ENCODE assay signal across 9 mouse cellular contexts in genomic region chr14:25512803-25513202, GRCm38 (mm10). TPM values are rescaled to one million over a fixed set of nuclear protein-coding genes. Genes with fewer than 3 reads are reported as not detected.
DNase-seq lines count a peak whose midpoint lies in the region; ATAC-seq lines count a peak whose summit lies in the region.
"Had no signal": no experiment of that assay in that cellular context is flagged by ENCODE, and none has a peak within 500 bp of the region (broad histone marks: within the 10 kb centered on the region; RNA-seq: fewer than 3 reads in every experiment).

No protein-coding gene starts in this region.

- DNase-seq in heart, postnatal 25 days (ENCODE audit: low spot score): no peak
- peak; percentile 45 for DNase-seq in embryonic facial prominence, embryonic 11.5 days (ENCODE audit: low spot score)
- DNase-seq in hindbrain, embryonic 11.5 days (ENCODE audit: low spot score): no peak
- DNase-seq in frontal cortex, adult 2 months (ENCODE audit: extremely low spot score in 1 of 2, low spot score in 1 of 2): no peak
- no peak for DNase-seq in lung, postnatal 25 days (ENCODE audit: low spot score)
- DNase-seq in spleen, postnatal 10 days (ENCODE audit: low spot score in 2 of 2): no peak
- DNase-seq: thymus, postnatal 36 days had no signal

- peaks cover 100% of the 10 kb centered on the region for H3K4me1 ChIP-seq in heart, embryonic 13.5 days
- peaks cover 26% of the 10 kb centered on the region for H3K4me1 ChIP-seq in embryonic facial prominence, embryonic 11.5 days (ENCODE audit: control insufficient read depth, insufficient read depth, low read length)
- H3K4me1 ChIP-seq in hindbrain, embryonic 11.5 days (replicated peaks; ENCODE audit: control insufficient read depth, insufficient read depth, low read length): peaks cover 31% of the 10 kb centered on the region
- peaks cover 66% of the 10 kb centered on the region for H3K4me1 ChIP-seq in midbrain, embryonic 15.5 days

- intact Hi-C loops in heart, postnatal 25 days (cut with DNase I): no loop called here

- no peaks in the 10 kb centered on the region for H3K9me3 ChIP-seq in heart, embryonic 13.5 days
- no peaks in the 10 kb centered on the region for H3K9me3 ChIP-seq in embryonic facial prominence, embryonic 11.5 days (replicated peaks; ENCODE audit: control insufficient read depth, low read length)
- no peaks in the 10 kb centered on the region for H3K9me3 ChIP-seq in hindbrain, embryonic 11.5 days (ENCODE audit: control insufficient read depth, low read length)
- no peaks in the 10 kb centered on the region for H3K9me3 ChIP-seq in midbrain, embryonic 15.5 days

- 12% methylated on average over 6 of the region's 6 CpGs for WGBS in heart, embryonic 13.5 days
- WGBS in embryonic facial prominence, embryonic 11.5 days: 17% methylated on average over 6 of the region's 6 CpGs
- 30% methylated on average over 6 of the region's 6 CpGs for WGBS in hindbrain, embryonic 11.5 days
- 24% methylated on average over 6 of the region's 6 CpGs for WGBS in midbrain, embryonic 15.5 days

- H3K27ac ChIP-seq in heart, embryonic 13.5 days (replicated peaks): peak overlapping the region; percentile 92
- H3K27ac ChIP-seq in embryonic facial prominence, embryonic 11.5 days (replicated peaks; ENCODE audit: low read depth, low read length): no peak overlapping the region
- peak overlapping the region; percentile 77 for H3K27ac ChIP-seq in hindbrain, embryonic 11.5 days (ENCODE audit: low read depth, low read length)
- peak overlapping the region; percentile 61 for H3K27ac ChIP-seq in midbrain, embryonic 15.5 days

- peaks cover 14% of the 10 kb centered on the region for H3K36me3 ChIP-seq in heart, embryonic 13.5 days
- H3K36me3 ChIP-seq in embryonic facial prominence, embryonic 11.5 days (replicated peaks; ENCODE audit: control insufficient read depth, insufficient read depth, low read depth, low read length): no peaks in the 10 kb centered on the region
- H3K36me3 ChIP-seq in hindbrain, embryonic 11.5 days (ENCODE audit: control insufficient read depth, insufficient read depth, low read length): no peaks in the 10 kb centered on the region
- H3K36me3 ChIP-seq in midbrain, embryonic 15.5 days (replicated peaks): no peaks in the 10 kb centered on the region

- no peak for ATAC-seq in heart, embryonic 13.5 days (ENCODE audit: extremely low read depth, insufficient number of reproducible peaks, low FRiP score, low TSS enrichment)
- ATAC-seq in embryonic facial prominence, embryonic 11.5 days (replicated peaks; ENCODE audit: insufficient number of reproducible peaks, low FRiP score, low TSS enrichment, low read depth): peak; percentile 30
- peak; percentile 28; the same call in 1 of the 2 replicates for ATAC-seq in hindbrain, embryonic 11.5 days (ENCODE audit: low FRiP score)
- ATAC-seq in midbrain, embryonic 15.5 days (replicated peaks): 0 out of 2 replicates have a peak, but pooled peaks have one; percentile 13

- H3K4me2 ChIP-seq in heart, embryonic 13.5 days: no peak overlapping the region
- H3K4me2 ChIP-seq in embryonic facial prominence, embryonic 11.5 days (ENCODE audit: low read depth, low read length): no peak overlapping the region
- no peak overlapping the region for H3K4me2 ChIP-seq in hindbrain, embryonic 11.5 days (replicated peaks; ENCODE audit: low read depth, low read length)
- H3K4me2 ChIP-seq in midbrain, embryonic 15.5 days: no peak overlapping the region

- no peaks in the 10 kb centered on the region for H3K27me3 ChIP-seq in heart, embryonic 13.5 days (replicated peaks)
- no peaks in the 10 kb centered on the region for H3K27me3 ChIP-seq in embryonic facial prominence, embryonic 11.5 days (ENCODE audit: control insufficient read depth, insufficient read depth, low read length)
- no peaks in the 10 kb centered on the region for H3K27me3 ChIP-seq in hindbrain, embryonic 11.5 days (ENCODE audit: control insufficient read depth, insufficient read depth, low read length)
- no peaks in the 10 kb centered on the region for H3K27me3 ChIP-seq in midbrain, embryonic 15.5 days (replicated peaks)

- peak overlapping the region; percentile 38; the same call in 1 of the 2 replicates for H3K9ac ChIP-seq in heart, embryonic 13.5 days
- H3K9ac ChIP-seq in embryonic facial prominence, embryonic 11.5 days (replicated peaks; ENCODE audit: low read length): no peak overlapping the region; the same call in 1 of the 2 replicates
- no peak overlapping the region for H3K9ac ChIP-seq in hindbrain, embryonic 11.5 days (ENCODE audit: low read depth, low read length)
- H3K9ac ChIP-seq in midbrain, embryonic 15.5 days: no peak overlapping the region

- H3K4me3 ChIP-seq in heart, embryonic 13.5 days: no peak overlapping the region
- no peak overlapping the region for H3K4me3 ChIP-seq in embryonic facial prominence, embryonic 11.5 days (ENCODE audit: low read depth, low read length)
- no peak overlapping the region for H3K4me3 ChIP-seq in hindbrain, embryonic 11.5 days (ENCODE audit: low read depth, low read length)
- H3K4me3 ChIP-seq in midbrain, embryonic 15.5 days: no peak overlapping the region

RNA-seq across cellular contexts. Expression of gene Zmiz1, which starts 53.8 kb away (rescaled TPM):
- polyA plus RNA-seq in heart, embryonic 13.5 days (2015; fragmentation: Nextera tagmentation; extraction: Ambion mirVana): 25.1 and 25.7 TPM in 2 replicates
- total RNA-seq in heart, postnatal 25 days (2021): 10 to 100 TPM; 40.2 to 49.9 TPM
- 27.7 and 34.0 TPM in 2 replicates for polyA plus RNA-seq in embryonic facial prominence, embryonic 11.5 days (2014; fragmentation: Nextera tagmentation; extraction: Ambion mirVana)
- 47.5 and 57.0 TPM in 2 replicates for polyA plus RNA-seq in hindbrain, embryonic 11.5 days (2014; fragmentation: Nextera tagmentation; extraction: Ambion mirVana)
- polyA plus RNA-seq in midbrain, embryonic 15.5 days (2015; fragmentation: Nextera tagmentation; extraction: Ambion mirVana): 77.3 and 78.8 TPM in 2 replicates
- 39.1 and 45.9 TPM in 2 replicates for polyA plus RNA-seq in frontal cortex, adult 2 months (2012; rRNA removed)
